Mouse (Mus musculus): Measurements from ENCODE around the gene Smpd3. TPM values are rescaled to one million over a fixed set of nuclear protein-coding genes. Genes with fewer than 3 reads are reported as not detected.
"Not testable (repeated sequence)": the region's sequence is repeated elsewhere in the genome, so short reads cannot be mapped to it uniquely, and the experiment has no call there.

Smpd3 gene
- polyA plus RNA-seq, 1 experiment from 2014 or later = 17.3 TPM

- WGBS = 73% methylated on average over 6 of the region's 6 CpGs
- Histone ChIP-seq H3K27ac (no peak overlapping the region), H3K9ac (no peak overlapping the region), H3K4me3 (replicated peaks) (no peak overlapping the region), H3K9me3 (no peaks in the 10 kb centered on the region), H3K27me3 (replicated peaks) (no peaks in the 10 kb centered on the region), H3K4me1 (0 out of 2 replicates have a peak, but pooled peaks cover 3% of the 10 kb centered on the region), H3K4me2 (no peak overlapping the region), H3K36me3 (no peaks in the 10 kb centered on the region)
- ATAC-seq (ENCODE audit: insufficient read depth, low FRiP score, low read depth) = no peak
These were observed 17.8 kb downstream of the Smpd3 start for GRCm38 (mm10) chr8:106320002-106320401.

- ATAC-seq (ENCODE audit: insufficient read depth, low FRiP score, low read depth) = no peak
- Histone ChIP-seq H3K4me2 (no peak overlapping the region), H3K9ac (no peak overlapping the region), H3K4me1 (0 out of 2 replicates have a peak, but pooled peaks cover 3% of the 10 kb centered on the region), H3K27ac (no peak overlapping the region), H3K9me3 (no peaks in the 10 kb centered on the region), H3K36me3 (no peaks in the 10 kb centered on the region), H3K27me3 (replicated peaks) (no peaks in the 10 kb centered on the region), H3K4me3 (replicated peaks) (no peak overlapping the region)
- 87% methylated on average over 4 of the region's 4 CpGs for WGBS
These were observed 20.7 kb downstream of the Smpd3 start for GRCm38 (mm10) chr8:106317091-106317490.

- Histone ChIP-seq H3K4me3 (replicated peaks) (no peak overlapping the region), H3K4me1 (0 out of 2 replicates have a peak, but pooled peaks cover 3% of the 10 kb centered on the region), H3K36me3 (no peaks in the 10 kb centered on the region), H3K27me3 (replicated peaks) (no peaks in the 10 kb centered on the region), H3K4me2 (no peak overlapping the region), H3K9ac (no peak overlapping the region), H3K9me3 (no peaks in the 10 kb centered on the region), H3K27ac (no peak overlapping the region)
- WGBS = 70% methylated on average over 10 of the region's 10 CpGs
- ATAC-seq (ENCODE audit: insufficient read depth, low FRiP score, low read depth) = no peak
These were observed 21.3 kb downstream of the Smpd3 start for GRCm38 (mm10) chr8:106316506-106316905.

GRCm38 (mm10) chr8:106315402-106316187 lies 22.2 kb downstream of the Smpd3 start:
- Histone ChIP-seq H3K4me3 (replicated peaks) (no peak overlapping the region), H3K4me2 (no peak overlapping the region), H3K4me1 (0 out of 2 replicates have a peak, but pooled peaks cover 3% of the 10 kb centered on the region), H3K9ac (no peak overlapping the region), H3K9me3 (no peaks in the 10 kb centered on the region), H3K27ac (peak overlapping the region; percentile 41; the same call in 1 of the 2 replicates), H3K36me3 (no peaks in the 10 kb centered on the region), H3K27me3 (replicated peaks) (no peaks in the 10 kb centered on the region)
- 71% methylated on average over 6 of the region's 6 CpGs for WGBS
- ATAC-seq (ENCODE audit: insufficient read depth, low FRiP score, low read depth) = peak; percentile 80

- H3K27me3 ChIP-seq (replicated peaks) = no peaks in the 10 kb centered on the region
- no peak overlapping the region for H3K4me2 ChIP-seq
- H3K9me3 ChIP-seq = no peaks in the 10 kb centered on the region
- H3K36me3 ChIP-seq = no peaks in the 10 kb centered on the region
- no peak for ATAC-seq (ENCODE audit: insufficient read depth, low FRiP score, low read depth)
- no peak overlapping the region for H3K4me3 ChIP-seq (replicated peaks)
- no peak overlapping the region for H3K9ac ChIP-seq
- 0 out of 2 replicates have a peak, but pooled peaks cover 10% of the 10 kb centered on the region for H3K4me1 ChIP-seq
- H3K27ac ChIP-seq = no peak overlapping the region
- WGBS = 49% methylated on average over 2 of the region's 2 CpGs
These were observed 24.0 kb downstream of the Smpd3 start for GRCm38 (mm10) chr8:106313799-106314198.

GRCm38 (mm10) chr8:106313120-106313737 lies 24.6 kb downstream of the Smpd3 start:
- no peaks in the 10 kb centered on the region for H3K27me3 ChIP-seq (replicated peaks)
- ATAC-seq (ENCODE audit: insufficient read depth, low FRiP score, low read depth) = no peak
- 0 out of 2 replicates have a peak, but pooled peaks cover 10% of the 10 kb centered on the region for H3K4me1 ChIP-seq
- H3K36me3 ChIP-seq = no peaks in the 10 kb centered on the region
- H3K4me2 ChIP-seq = no peak overlapping the region
- WGBS = 82% methylated on average over 6 of the region's 6 CpGs
- no peak overlapping the region for H3K9ac ChIP-seq
- H3K27ac ChIP-seq = no peak overlapping the region
- no peak overlapping the region for H3K4me3 ChIP-seq (replicated peaks)
- H3K9me3 ChIP-seq = no peaks in the 10 kb centered on the region

- Histone ChIP-seq H3K27me3 (replicated peaks) (no peaks in the 10 kb centered on the region), H3K27ac (no peak overlapping the region), H3K9me3 (no peaks in the 10 kb centered on the region), H3K4me1 (peaks cover 13% of the 10 kb centered on the region; the same call in 1 of the 2 replicates), H3K4me3 (replicated peaks) (no peak overlapping the region), H3K4me2 (no peak overlapping the region), H3K36me3 (no peaks in the 10 kb centered on the region), H3K9ac (no peak overlapping the region)
- no peak for ATAC-seq (ENCODE audit: insufficient read depth, low FRiP score, low read depth)
- WGBS = 88% methylated on average over 1 of the region's 1 CpGs
These were observed 25.8 kb downstream of the Smpd3 start for GRCm38 (mm10) chr8:106311967-106312366.

GRCm38 (mm10) chr8:106310026-106310652 lies 27.6 kb downstream of the Smpd3 start:
- no peak overlapping the region for H3K27ac ChIP-seq
- no peak overlapping the region for H3K4me3 ChIP-seq (replicated peaks)
- no peaks in the 10 kb centered on the region for H3K36me3 ChIP-seq
- ATAC-seq (ENCODE audit: insufficient read depth, low FRiP score, low read depth) = no peak
- H3K4me2 ChIP-seq = no peak overlapping the region
- peaks cover 14% of the 10 kb centered on the region; the same call in 1 of the 2 replicates for H3K4me1 ChIP-seq
- H3K9ac ChIP-seq = no peak overlapping the region
- no peaks in the 10 kb centered on the region for H3K9me3 ChIP-seq
- H3K27me3 ChIP-seq (replicated peaks) = no peaks in the 10 kb centered on the region
- 89% methylated on average over 5 of the region's 5 CpGs for WGBS

GRCm38 (mm10) chr8:106308082-106308786 lies 29.6 kb downstream of the Smpd3 start:
- Histone ChIP-seq H3K27ac (peak overlapping the region; percentile 88), H3K4me1 (peaks cover 14% of the 10 kb centered on the region; the same call in 1 of the 2 replicates), H3K4me2 (0 out of 2 replicates have a peak overlapping the region, but pooled peaks have one; percentile 19)
- not testable (repeated sequence) for H3K9ac ChIP-seq; H3K4me3 ChIP-seq (replicated peaks); H3K9me3 ChIP-seq; H3K27me3 ChIP-seq (replicated peaks); H3K36me3 ChIP-seq
- WGBS = 21% methylated on average over 6 of the region's 6 CpGs
- peak; percentile 94 for ATAC-seq (ENCODE audit: insufficient read depth, low FRiP score, low read depth)

- Histone ChIP-seq H3K27me3 (replicated peaks) (no peaks in the 10 kb centered on the region), H3K27ac (peak overlapping the region; percentile 88), H3K4me2 (no peak overlapping the region; the same call in 1 of the 2 replicates), H3K9ac (no peak overlapping the region), H3K36me3 (no peaks in the 10 kb centered on the region), H3K4me1 (peaks cover 14% of the 10 kb centered on the region; the same call in 1 of the 2 replicates), H3K4me3 (replicated peaks) (no peak overlapping the region), H3K9me3 (no peaks in the 10 kb centered on the region)
- ATAC-seq (ENCODE audit: insufficient read depth, low FRiP score, low read depth) = no peak
- 12% methylated on average over 2 of the region's 2 CpGs for WGBS
These were observed 30.2 kb downstream of the Smpd3 start for GRCm38 (mm10) chr8:106307586-106307985.

GRCm38 (mm10) chr8:106306711-106307248 lies 31.0 kb downstream of the Smpd3 start:
- H3K4me3 ChIP-seq (replicated peaks); H3K36me3 ChIP-seq; H3K27me3 ChIP-seq (replicated peaks); H3K9ac ChIP-seq; H3K4me2 ChIP-seq; H3K9me3 ChIP-seq: not testable (repeated sequence)
- 23% methylated on average over 2 of the region's 2 CpGs for WGBS
- peak; percentile 33; the same call in 1 of the 2 replicates for ATAC-seq (ENCODE audit: insufficient read depth, low FRiP score, low read depth)
- H3K27ac ChIP-seq = peak overlapping the region; percentile 45; the same call in 1 of the 2 replicates
- peaks cover 14% of the 10 kb centered on the region; the same call in 1 of the 2 replicates for H3K4me1 ChIP-seq
